Mouse (Mus musculus) layer of hippocampus, postnatal 14 days (tissue): Measurements from ENCODE around the gene Gm5447. TPM values are rescaled to one million over a fixed set of nuclear protein-coding genes. Genes with fewer than 3 reads are reported as not detected.

Experiments
- DNase-seq, 2 experiments: peaks; one replicate each; pipeline ENCODE4 v3.0.0; 2021 to 2022; ENCODE audit warnings: low spot score in 2 of 2, mixed read lengths in 1 of 2
- long read RNA-seq, 2 experiments: library from polyadenylated mRNA; stranded (forward); transcript quantifications; one replicate each; pipeline ENCODE4 v2.0.0; 2021
- total RNA-seq, 2 experiments: library from RNA; stranded (reverse); gene quantifications; 2 replicates each; pipeline ENCODE4 v1.2.3; 2021

Gm5447 gene
- under 1 TPM in 1 of 2 experiments, not detected in 1; 0.18 TPM for total RNA-seq
- long read RNA-seq, experiment 1 = 0 reads
- long read RNA-seq, experiment 2 = 0 reads

DNA sequence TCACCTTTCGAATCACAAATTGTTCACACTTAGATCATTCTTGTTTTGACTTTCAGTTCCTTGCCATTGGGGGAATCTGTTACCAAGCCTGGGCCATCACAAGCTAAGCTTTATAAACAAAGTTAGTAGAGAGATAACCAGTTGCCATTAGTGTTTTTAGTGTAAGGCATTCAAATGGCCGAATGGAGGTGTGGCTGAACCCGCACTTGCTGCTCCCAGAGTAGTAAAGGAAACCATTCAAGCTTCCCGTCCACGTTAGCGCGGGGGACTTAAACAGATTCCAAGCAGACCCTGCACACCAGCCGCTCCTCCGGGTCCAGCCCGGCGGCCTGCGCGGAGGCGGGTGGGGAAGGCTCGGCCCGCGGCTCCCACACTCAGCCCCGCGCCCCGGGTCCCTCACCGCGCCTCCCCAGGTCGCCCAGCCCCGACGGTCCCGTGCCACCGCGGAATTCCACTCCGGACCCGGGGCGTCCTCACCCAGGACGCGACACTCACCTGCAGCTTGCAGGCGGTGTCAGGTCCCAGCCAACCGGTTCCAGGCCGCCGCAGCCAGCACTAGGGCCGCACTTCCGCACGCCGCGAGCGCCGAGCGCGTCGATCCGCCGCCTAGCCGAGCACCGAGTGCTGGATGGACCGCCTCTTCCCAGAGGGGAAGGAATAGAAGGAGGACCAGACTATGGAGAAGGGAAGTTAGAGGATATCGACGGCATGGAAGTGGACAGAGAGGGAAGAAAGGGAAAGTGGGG, at the start of gene Gm5447, which contains the start of gene Exoc2:
Gene Gm5447, plus strand, starts transcription at position 704 of the 746 bp plus-strand sequence.
Gene Exoc2, minus strand, starts transcription at position 593 of the 746 bp plus-strand sequence.
- DNase-seq = peak; percentile 76 to 84

DNA sequence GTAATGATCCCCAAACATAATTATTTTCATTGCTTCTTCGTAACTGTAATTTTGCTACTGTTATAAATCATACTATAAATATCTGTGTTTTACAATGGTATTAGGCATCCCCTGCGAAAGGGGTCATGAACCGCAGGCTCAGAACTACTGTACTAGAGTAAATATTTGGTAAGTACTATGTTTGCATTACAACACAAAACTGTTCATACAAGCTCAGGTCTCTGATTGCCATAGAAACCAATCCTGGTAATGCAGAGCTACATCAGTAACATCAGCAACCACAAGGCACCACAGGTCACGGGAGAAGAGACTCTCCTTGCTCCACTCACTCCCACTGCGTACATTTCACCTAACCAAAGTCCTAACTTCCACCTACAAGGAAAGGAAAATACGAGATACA, 49.7 kb upstream of the Gm5447 start:
- no peak for DNase-seq

DNA sequence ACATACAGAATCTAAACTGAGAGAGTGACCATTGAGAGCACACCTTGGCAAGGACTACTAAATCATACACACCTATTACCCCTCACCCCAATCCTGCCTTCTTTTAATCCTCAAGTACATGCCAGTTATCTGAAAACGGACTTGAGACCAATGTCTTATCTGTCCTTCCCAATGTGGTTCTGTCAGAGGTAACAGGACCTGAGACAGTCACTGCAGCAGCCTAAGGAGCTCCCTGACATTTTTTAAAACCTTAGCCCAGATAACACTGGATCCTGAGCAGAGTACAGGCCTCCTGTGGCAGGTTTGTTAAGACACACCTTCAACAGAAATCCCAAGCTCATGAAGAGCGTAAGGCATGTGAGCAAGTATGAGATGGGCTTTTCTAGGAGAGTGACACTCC, 44.9 kb upstream of the Gm5447 start:
- no peak for DNase-seq

DNA sequence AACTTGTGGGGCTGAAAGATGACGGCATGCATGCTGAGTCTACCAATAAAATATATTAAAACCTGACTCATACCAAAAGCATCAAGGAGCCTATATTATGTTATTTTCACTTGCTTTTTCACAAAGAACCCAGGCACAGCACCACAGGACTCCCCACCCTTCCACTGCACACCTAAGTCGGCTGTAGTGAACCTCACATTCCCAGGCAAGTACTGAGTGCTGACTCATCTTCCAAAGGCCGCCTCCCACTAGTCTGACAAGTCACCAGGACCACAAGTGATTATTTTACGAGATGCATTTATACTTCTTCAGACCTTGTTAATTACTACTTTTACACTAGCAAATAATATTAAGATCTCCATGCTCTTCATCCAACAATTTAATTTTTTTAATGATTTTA, 42.4 kb upstream of the Gm5447 start:
- no peak for DNase-seq

DNA sequence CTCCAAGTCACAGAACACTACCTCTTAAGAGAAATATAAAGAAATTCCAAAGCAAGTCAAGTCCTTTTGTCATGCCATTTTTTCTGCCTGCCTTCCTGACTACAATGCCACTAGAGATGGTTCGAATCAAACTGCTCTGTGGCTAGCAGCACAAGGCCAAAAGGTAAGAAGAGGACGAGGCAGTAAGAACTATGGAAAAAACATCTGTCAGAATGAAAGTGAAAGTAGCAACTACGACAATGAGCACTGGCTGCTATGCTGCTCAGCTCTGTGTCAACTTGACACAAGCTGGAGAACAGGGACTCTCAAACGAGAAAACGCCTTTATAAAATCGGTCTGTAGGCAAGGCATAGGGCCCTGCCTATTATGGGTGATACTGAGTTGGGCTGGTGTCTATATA, 41.0 kb upstream of the Gm5447 start:
- DNase-seq = no peak

DNA sequence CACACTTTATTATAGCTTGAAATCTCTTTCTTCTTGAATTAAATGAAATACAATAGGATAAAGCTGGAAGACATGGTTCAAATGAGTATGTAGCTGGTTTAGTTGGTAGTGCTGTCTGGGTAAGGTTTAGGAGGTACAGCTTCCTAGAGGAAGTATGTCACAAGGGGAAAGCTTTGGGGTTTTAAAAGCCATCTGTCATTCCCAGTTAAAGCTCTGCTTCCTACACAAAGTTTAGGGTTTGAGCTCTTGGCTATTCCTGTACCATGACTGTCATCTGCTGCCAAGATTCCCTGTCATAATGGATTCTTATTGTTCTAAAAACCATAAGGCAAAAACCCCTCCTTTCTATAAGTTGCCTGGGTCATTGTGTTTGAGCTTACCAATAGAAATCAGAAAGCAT, 28.2 kb upstream of the Gm5447 start:
- no peak for DNase-seq

GRCm38 (mm10) chr13:30947129-30947528, 26.9 kb upstream of the Gm5447 start:
- DNase-seq = no peak

DNA sequence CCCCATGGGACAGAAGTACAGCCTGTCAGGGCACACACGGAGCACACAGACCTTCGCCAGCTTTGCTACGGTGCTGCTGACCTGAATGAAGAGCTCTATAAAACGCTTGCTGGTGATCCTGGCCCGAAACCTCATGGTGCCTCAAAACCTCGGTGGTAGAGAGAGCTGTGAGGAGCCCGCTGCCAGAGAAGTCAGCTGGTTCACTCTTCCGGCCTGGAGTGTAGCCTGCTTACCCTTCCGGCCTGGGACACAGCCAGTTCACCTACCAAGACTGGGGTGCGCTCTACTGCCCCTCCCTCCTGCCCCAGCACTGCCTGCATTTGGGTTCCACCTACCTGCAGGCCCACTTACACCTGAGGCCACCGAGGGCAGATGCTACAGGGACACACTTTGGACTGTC, 26.5 kb upstream of the Gm5447 start, which contains the start of gene Hus1b:
Gene Hus1b, minus strand, starts transcription at position 220 of the 400 bp plus-strand sequence.
- no peak for DNase-seq

GRCm38 (mm10) chr13:30949181-30949580, 24.8 kb upstream of the Gm5447 start:
- no peak for DNase-seq

- no peak for DNase-seq
Measured at GRCm38 (mm10) chr13:30952044-30952443, 22.0 kb upstream of the Gm5447 start.

GRCm38 (mm10) chr13:30953580-30953979, 20.4 kb upstream of the Gm5447 start:
- no peak for DNase-seq

DNA sequence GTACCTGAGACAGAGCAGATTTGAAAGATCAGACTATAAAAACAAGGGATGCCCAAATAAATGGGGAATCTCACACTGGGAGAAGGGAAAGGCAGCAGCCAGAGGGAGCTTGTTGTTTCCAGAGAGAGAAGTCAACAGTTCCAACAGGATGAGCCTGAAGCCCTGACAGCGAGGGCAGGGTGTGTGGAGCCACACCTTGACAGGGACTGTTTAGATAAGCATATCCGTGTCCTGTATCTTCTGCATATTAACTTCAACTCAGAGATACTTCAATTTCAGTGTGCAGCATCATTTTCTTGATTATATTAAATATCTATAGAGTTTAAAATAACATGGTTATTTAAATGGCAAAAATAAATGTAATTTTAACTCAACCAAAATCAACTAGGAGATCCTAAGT, 13.3 kb upstream of the Gm5447 start:
- no peak for DNase-seq

DNA sequence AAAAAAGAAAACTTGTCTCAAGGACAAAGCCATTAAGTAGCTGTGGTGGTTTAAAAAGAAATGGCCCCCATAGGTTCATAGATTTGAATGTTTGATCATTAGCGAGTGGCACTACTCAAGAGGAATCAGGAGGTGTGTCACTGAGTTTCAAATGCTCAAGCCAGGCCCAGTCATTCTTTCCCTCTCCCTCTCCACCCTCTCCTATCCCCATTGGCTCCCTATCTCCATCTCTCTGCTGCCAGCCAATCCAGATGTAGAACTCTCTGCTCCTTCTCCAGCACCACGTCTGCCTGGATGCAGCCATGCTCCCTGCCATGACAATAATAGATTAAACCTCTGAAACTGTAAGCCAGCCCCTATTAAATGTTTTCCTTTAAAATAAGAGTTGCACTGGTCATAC, 12.1 kb upstream of the Gm5447 start:
- DNase-seq = no peak

DNA sequence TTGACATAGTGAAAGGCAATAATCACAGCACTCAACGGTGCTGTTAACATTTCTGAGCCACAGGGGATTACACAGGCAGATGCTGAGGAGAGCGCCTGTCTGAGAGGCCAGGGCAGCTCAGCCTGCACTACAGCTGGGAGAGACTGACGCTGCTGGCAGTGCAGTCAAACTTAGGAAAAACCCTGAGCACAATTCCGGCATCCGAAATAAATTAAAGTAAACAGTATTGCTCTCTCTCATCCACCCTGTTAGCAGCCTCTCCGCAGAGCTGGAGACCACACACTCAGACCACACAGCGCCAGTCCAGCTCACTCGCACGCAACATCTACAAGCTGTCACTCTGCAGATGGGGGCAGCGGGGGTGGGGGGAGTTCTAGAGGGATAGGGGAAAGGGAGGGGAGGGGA, 7.5 kb upstream of the Gm5447 start:
- DNase-seq = no peak

GRCm38 (mm10) chr13:30968311-30968710, 5.7 kb upstream of the Gm5447 start:
- no peak for DNase-seq

DNA sequence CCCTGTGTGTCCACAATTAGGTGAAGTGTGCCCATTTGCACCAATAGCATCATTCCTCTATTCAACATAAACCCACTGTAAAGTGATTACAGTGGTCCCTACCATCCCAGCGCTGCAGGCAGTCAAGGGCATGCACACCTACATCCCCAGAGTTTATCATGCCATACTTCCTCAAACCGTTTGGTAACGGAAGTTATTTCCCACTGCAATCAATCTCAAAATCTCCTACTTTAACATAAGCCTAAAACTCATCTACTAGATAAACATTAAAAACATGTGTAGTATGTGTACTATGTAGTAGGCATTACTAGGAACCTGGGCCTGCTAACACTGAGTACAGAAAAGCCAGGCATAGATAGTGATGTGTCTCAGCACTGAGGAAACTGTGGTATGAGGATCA, 3.0 kb upstream of the Gm5447 start:
- no peak for DNase-seq

GRCm38 (mm10) chr13:30972102-30972501, 1.9 kb upstream of the Gm5447 start:
- DNase-seq = no peak

GRCm38 (mm10) chr13:30974247-30974630, 235 bp downstream of the Gm5447 start:
- DNase-seq = no peak

- no peak for DNase-seq
Measured at GRCm38 (mm10) chr13:30976536-30977084, 2.6 kb downstream of the Gm5447 start.

- DNase-seq = no peak
Measured at GRCm38 (mm10) chr13:30978224-30978623, 4.2 kb downstream of the Gm5447 start.

DNA sequence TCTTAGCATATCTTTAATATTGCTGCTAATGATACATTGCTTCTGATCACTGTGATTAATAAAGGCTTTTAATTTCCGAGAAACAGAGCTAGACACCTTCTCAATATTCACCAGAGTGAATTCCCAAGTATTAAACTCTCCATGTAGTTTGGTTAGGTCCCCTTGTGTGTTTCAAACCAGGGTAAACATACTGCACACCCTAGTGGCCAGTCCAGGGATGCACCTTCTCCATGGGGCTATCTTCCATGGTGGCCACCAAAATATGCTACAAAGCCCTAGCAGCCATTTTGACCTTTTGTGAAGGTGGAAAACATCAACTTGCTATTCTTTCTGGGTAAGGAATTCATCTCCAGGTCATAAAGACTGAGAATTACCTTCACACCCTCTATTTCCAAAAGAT, 7.7 kb downstream of the Gm5447 start:
- no peak for DNase-seq

GRCm38 (mm10) chr13:30985275-30985597, 11.2 kb downstream of the Gm5447 start:
- no peak for DNase-seq
